In the genomic region with DNA sequence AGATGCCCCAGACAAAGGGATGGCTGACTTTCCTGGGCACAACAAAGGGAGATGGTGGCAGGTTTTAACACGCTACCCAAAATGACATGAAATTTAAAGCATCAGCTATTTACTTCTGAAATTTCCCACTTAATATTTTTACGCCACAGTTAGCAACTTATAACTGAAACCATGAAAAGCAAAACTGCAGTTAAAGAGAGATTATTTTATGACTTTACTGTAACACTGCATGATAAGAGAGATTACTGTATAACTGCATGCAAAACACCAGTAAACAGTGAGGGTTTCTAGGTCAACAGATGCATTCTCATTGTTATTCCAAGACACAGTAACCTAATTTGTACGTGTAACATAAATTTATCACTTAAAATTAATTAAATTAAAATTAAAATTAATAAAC, we compare ENCODE assay signal across 30 mouse cellular contexts. TPM values are rescaled to one million over a fixed set of nuclear protein-coding genes. Genes with fewer than 3 reads are reported as not detected.
"Had no signal": no experiment of that assay in that cellular context is flagged by ENCODE, and none has a peak within 500 bp of the region (broad histone marks: within the 10 kb centered on the region; RNA-seq: fewer than 3 reads in every experiment).

No protein-coding gene starts in this region.

- H3K36me3 ChIP-seq: heart, embryonic 13.5 days; heart, embryonic 15.5 days; hindbrain, embryonic 13.5 days; hindbrain, embryonic 15.5 days; kidney, embryonic 15.5 days; limb, embryonic 10.5 days; limb, embryonic 12.5 days had no signal

- H3K4me3 ChIP-seq: heart, adult 2 months; heart, embryonic 13.5 days; heart, embryonic 15.5 days; hindbrain, embryonic 13.5 days; hindbrain, embryonic 15.5 days; kidney, embryonic 15.5 days; left cerebral cortex, adult 2 months; limb, embryonic 10.5 days; limb, embryonic 12.5 days had no signal

- H3K9ac ChIP-seq: heart, embryonic 13.5 days; heart, embryonic 15.5 days; hindbrain, embryonic 13.5 days; hindbrain, embryonic 15.5 days; kidney, embryonic 15.5 days; limb, embryonic 12.5 days had no signal

- H3K27me3 ChIP-seq: heart, embryonic 13.5 days; heart, embryonic 15.5 days; hindbrain, embryonic 13.5 days; hindbrain, embryonic 15.5 days; kidney, embryonic 15.5 days; limb, embryonic 12.5 days had no signal

- ATAC-seq: hindbrain, postnatal 0 days; intestine, embryonic 16.5 days had no signal

- H3K4me2 ChIP-seq: heart, embryonic 11.5 days; heart, embryonic 13.5 days; heart, embryonic 15.5 days; hindbrain, embryonic 13.5 days; hindbrain, embryonic 15.5 days; kidney, embryonic 15.5 days; limb, embryonic 12.5 days had no signal

- DNase-seq: gastrocnemius, postnatal 14 days; gastrocnemius, postnatal 36 days; heart, adult 11 months; heart, adult 2 months; heart, postnatal 14 days; heart, postnatal 36 days; kidney, adult 11 months; kidney, adult 2 months; kidney, adult 9 months; kidney, postnatal 14 days; kidney, postnatal 36 days; layer of hippocampus, adult 9-11 months had no signal

- H3K27ac ChIP-seq: heart, adult 2 months; heart, embryonic 13.5 days; heart, embryonic 15.5 days; hindbrain, embryonic 13.5 days; hindbrain, embryonic 15.5 days; hindbrain, postnatal 0 days; kidney, embryonic 15.5 days; kidney, postnatal 0 days; left cerebral cortex, adult 2 months; limb, embryonic 10.5 days; limb, embryonic 12.5 days had no signal

- H3K9me3 ChIP-seq: heart, embryonic 13.5 days; heart, embryonic 15.5 days; hindbrain, embryonic 13.5 days; hindbrain, embryonic 15.5 days; kidney, embryonic 15.5 days; limb, embryonic 10.5 days; limb, embryonic 12.5 days had no signal

- H3K4me1 ChIP-seq: heart, embryonic 15.5 days; hindbrain, embryonic 13.5 days; hindbrain, embryonic 15.5 days; kidney, embryonic 15.5 days; limb, embryonic 10.5 days; limb, embryonic 12.5 days had no signal

RNA-seq across cellular contexts. Expression of a gene that starts 7.3 kb away (rescaled TPM):
- total RNA-seq: gastrocnemius, adult 18-20 months; gastrocnemius, adult 8-10 months; gastrocnemius, postnatal 14 days; gastrocnemius, postnatal 36 days; liver, adult 2 months had no signal
- polyA plus RNA-seq: large intestine, adult 2 months; liver, adult 2 months had no signal

RNA-seq across cellular contexts. Expression of a gene that starts 50.8 kb away (rescaled TPM):
- total RNA-seq: gastrocnemius, adult 18-20 months; gastrocnemius, postnatal 36 days; heart, adult 2 months; heart, postnatal 36 days; hindbrain, postnatal 0 days; liver, adult 2 months had no signal
- polyA plus RNA-seq: heart, adult 2 months; heart, postnatal 0 days; hindbrain, embryonic 11.5 days; hindbrain, postnatal 0 days; large intestine, adult 2 months; limb, embryonic 12.5 days; liver, adult 2 months had no signal
